Mouse (Mus musculus) embryonic facial prominence, embryonic 11.5 days (tissue): ENCODE measurements around the gene Neurod1. TPM values are rescaled to one million over a fixed set of nuclear protein-coding genes. Genes with fewer than 3 reads are reported as not detected.

ENCODE experiments used
- ATAC-seq: fragments of 200-750 bp; cut with Nextera tagmentation; replicated peaks from 2 replicates; pipeline ENCODE4 v1.8.0; 2017; ENCODE audit warnings: low read depth; ENCODE audit not compliant: insufficient number of reproducible peaks, low FRiP score, low TSS enrichment
- DNase-seq: peaks from one replicate; pipeline ENCODE4 v3.0.0-alpha.2; 2015; ENCODE audit warnings: low spot score
- H3K27ac ChIP-seq: fragments of 300-500 bp; sonication (generic); replicated peaks from 2 replicates; pipeline ENCODE4 v1.5.1; 2014; ENCODE audit warnings: mild to moderate bottlenecking, low read depth, low read length, control low read depth
- H3K27me3 ChIP-seq: fragments of 300-500 bp; sonication (generic); 2 replicates; pipeline ENCODE4 v1.6.1; 2014; ENCODE audit warnings: mild to moderate bottlenecking, low read length, moderate library complexity, mixed read lengths; ENCODE audit not compliant: control insufficient read depth, insufficient read depth
- H3K36me3 ChIP-seq: fragments of 300-500 bp; sonication (generic); replicated peaks from 2 replicates; pipeline ENCODE4 v1.6.1; 2014; ENCODE audit warnings: low read depth, mild to moderate bottlenecking, low read length, moderate library complexity, mixed read lengths; ENCODE audit not compliant: control insufficient read depth, insufficient read depth
- H3K4me1 ChIP-seq: fragments of 300-500 bp; sonication (generic); 2 replicates; pipeline ENCODE4 v1.6.1; 2014; ENCODE audit warnings: low read length, mixed read lengths; ENCODE audit not compliant: control insufficient read depth, insufficient read depth
- H3K4me2 ChIP-seq: fragments of 300-500 bp; sonication (generic); 2 replicates; pipeline ENCODE4 v1.6.1; 2014; ENCODE audit warnings: low read depth, mild to moderate bottlenecking, control low read depth, low read length, moderate library complexity
- H3K4me3 ChIP-seq: fragments of 300-500 bp; sonication (generic); 2 replicates; pipeline ENCODE4 v1.5.1; 2014; ENCODE audit warnings: low read depth, low read length, control low read depth
- H3K9ac ChIP-seq: fragments of 300-500 bp; sonication (generic); replicated peaks from 2 replicates; pipeline ENCODE4 v1.6.1; 2014; ENCODE audit warnings: mild to moderate bottlenecking, control low read depth, low read length
- H3K9me3 ChIP-seq: fragments of 300-500 bp; sonication (generic); replicated peaks from 2 replicates; pipeline ENCODE4 v1.6.1; 2016; ENCODE audit warnings: mild to moderate bottlenecking, low read length, inconsistent platforms, mixed read lengths; ENCODE audit not compliant: control insufficient read depth
- WGBS: fragments of 180-500 bp; shearing (Covaris S2); extraction: QIAGEN DNeasy Blood & Tissue Kit; methylation state at CpG from one replicate; pipeline ENCODE4 v1.1.7; 2014; 5-methylcytosine and 5-hydroxymethylcytosine counted together
- polyA plus RNA-seq: library from polyadenylated mRNA; unstranded; fragments of >200 nt; fragmentation: Nextera tagmentation; extraction: Ambion mirVana; gene quantifications from 2 replicates; pipeline ENCODE4 v1.2.1, GENCODE M21; 2014

Gene Neurod1
- polyA plus RNA-seq, 1 experiment from 2014 or later = 23.6 TPM

DNA sequence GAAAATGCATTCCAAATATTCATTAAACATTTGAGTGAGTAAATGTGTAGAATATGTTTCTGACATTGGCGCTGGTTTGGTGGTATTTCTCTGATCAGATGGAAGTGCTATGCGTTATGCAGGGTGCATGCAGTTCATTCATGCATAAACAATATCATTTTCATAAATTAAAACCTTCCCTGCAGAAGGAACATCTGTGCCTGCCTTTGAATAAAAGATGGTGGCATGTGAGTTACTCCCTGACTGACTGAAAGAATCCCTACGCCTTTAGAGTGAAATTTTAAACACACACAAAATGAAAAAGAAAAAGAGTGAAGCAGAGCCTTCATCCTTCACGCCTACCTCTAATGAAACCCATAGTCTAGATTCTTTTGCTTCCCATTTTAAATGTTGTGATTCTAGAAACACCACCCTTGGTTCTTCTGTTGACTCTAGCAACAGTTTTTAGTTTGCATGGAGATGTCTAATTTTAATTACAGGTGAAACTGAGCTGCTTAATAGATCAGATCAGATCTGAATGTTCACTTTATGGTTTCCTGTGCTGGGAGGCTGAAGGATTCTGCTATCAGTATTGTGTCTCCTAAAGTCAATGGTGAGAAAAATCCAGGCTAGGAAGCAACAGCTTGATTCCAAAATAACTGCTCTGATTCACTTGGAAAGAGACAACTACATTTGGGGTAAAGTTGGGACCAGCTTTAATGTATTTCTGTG is 5.7 kb downstream of the Neurod1 start:
- H3K4me2 ChIP-seq = no peak overlapping the region
- H3K4me3 ChIP-seq = no peak overlapping the region
- peaks cover 17% of the 10 kb centered on the region for H3K27me3 ChIP-seq
- no peak for ATAC-seq
- no peaks in the 10 kb centered on the region for H3K36me3 ChIP-seq
- no peaks in the 10 kb centered on the region for H3K9me3 ChIP-seq
- H3K4me1 ChIP-seq = no peaks in the 10 kb centered on the region
- 64% methylated on average over 4 of the region's 4 CpGs for WGBS
- no peak for DNase-seq
- no peak overlapping the region for H3K27ac ChIP-seq
- H3K9ac ChIP-seq = no peak overlapping the region

DNA sequence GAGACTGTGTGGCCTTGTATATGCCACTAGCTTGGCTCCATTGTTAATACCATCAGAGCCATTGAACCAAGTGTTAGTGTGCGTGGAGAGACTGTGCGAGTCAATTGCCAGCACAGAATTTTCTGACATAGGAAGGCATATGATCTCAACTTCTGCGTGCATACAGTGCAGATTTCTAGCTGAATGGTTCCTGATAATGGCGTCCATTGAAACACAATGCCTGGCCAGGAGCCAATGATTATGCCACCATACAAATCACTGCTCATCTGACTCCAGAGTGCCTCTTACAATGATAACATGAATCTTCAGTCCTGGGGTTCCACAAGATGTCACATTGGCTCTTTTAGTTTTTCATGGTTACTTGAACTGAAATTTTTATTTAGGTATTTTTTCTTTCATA is 7.2 kb downstream of the Neurod1 start:
- Histone ChIP-seq H3K36me3 (no peaks in the 10 kb centered on the region), H3K9me3 (no peaks in the 10 kb centered on the region), H3K27me3 (peaks cover 2% of the 10 kb centered on the region), H3K9ac (no peak overlapping the region), H3K27ac (no peak overlapping the region), H3K4me3 (no peak overlapping the region), H3K4me1 (no peaks in the 10 kb centered on the region), H3K4me2 (no peak overlapping the region)
- WGBS = 70% methylated on average over 4 of the region's 4 CpGs
- ATAC-seq = no peak
- DNase-seq = no peak

DNA sequence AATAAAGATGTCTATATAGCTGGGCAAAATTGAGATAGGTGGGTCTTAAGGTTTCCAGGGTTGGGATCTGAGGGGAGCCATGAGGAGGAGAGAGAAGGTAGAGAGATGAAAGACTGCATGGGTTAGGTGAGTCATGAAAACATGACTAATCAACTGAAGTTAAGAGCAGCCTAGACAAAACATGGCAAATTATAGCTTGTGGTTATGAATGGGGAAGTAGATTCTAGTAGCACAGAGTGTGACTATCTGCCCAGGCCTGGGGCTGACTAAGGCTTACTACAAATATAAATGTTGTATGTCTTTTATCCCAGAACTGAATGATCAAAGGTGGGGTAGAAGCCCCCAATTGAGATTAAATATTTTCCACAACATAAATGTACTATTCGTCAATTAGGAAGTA is 9.4 kb downstream of the Neurod1 start:
- no peak overlapping the region for H3K4me3 ChIP-seq
- H3K4me1 ChIP-seq = no peaks in the 10 kb centered on the region
- no peaks in the 10 kb centered on the region for H3K27me3 ChIP-seq
- DNase-seq = no peak
- H3K27ac ChIP-seq = no peak overlapping the region
- ATAC-seq = no peak
- H3K4me2 ChIP-seq = no peak overlapping the region
- no peak overlapping the region for H3K9ac ChIP-seq
- no peaks in the 10 kb centered on the region for H3K9me3 ChIP-seq
- 71% methylated on average over 1 of the region's 1 CpGs for WGBS
- no peaks in the 10 kb centered on the region for H3K36me3 ChIP-seq

DNA sequence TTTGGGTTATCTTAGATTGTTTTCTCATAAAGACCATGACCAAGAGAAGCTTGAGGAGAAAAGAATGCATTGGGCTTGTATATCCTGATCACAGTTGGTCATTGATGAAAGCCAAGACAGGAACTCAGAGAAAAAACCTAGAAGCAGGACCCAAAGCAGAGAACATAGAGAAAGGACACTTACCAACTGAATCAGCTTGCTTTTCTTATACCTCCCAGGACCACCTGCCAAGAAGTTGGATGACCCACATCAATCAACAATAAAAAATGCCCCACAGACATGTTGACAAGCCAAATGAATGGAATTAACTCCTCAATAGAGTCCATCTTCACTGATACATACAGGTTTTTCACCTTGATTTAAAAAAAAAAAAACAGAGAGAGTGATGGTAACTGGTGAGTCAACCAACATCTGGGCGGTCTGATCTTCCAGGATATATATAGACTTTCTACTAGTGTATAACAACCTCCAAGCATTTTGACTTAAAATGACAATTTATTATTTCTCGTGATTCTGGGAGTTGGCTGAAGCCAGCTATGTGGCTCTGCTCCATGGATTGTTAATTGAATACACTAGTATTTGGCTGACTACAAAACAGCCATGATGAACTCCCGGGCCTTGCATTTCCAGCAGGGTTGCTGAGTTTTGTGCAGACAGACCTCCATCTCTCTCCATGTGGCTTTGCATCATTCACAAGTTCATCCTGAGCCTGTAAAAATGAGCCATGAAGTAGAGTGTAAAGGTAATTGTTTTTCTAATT is 12.5 kb downstream of the Neurod1 start:
- no peak for ATAC-seq
- DNase-seq = no peak
- WGBS = 79% methylated on average over 3 of the region's 3 CpGs

DNA sequence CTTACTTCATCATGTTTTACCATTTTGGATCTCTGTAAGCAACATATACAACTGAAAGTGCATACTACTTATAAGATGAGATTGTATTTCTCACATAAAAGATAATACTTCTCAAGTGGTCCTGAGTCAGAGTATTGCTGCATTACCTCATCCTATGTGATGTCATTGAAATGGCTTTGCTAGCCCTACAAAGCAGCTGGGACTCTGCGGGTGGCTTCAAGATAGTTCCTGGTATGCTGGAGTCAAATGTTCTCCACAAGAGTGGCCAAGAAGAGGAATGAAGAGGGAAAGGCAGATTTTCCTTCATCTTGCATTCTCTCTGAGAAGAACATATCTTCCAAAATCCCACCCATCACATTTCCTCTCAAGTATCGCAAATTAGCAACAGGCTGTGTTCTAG is 13.2 kb downstream of the Neurod1 start:
- Histone ChIP-seq H3K4me1 (no peaks in the 10 kb centered on the region), H3K4me3 (no peak overlapping the region), H3K27me3 (no peaks in the 10 kb centered on the region), H3K9ac (no peak overlapping the region), H3K27ac (no peak overlapping the region), H3K9me3 (no peaks in the 10 kb centered on the region), H3K36me3 (no peaks in the 10 kb centered on the region), H3K4me2 (no peak overlapping the region)
- ATAC-seq = no peak
- no peak for DNase-seq
- WGBS = 90% methylated on average over 2 of the region's 2 CpGs

More for the DNA sequence above, 12.5 kb downstream of the Neurod1 start:
- Histone ChIP-seq H3K9me3 (no peaks in the 10 kb centered on the region), H3K4me1 (no peaks in the 10 kb centered on the region), H3K9ac (no peak overlapping the region), H3K27me3 (no peaks in the 10 kb centered on the region), H3K36me3 (no peaks in the 10 kb centered on the region), H3K27ac (no peak overlapping the region), H3K4me2 (no peak overlapping the region), H3K4me3 (no peak overlapping the region)

DNA sequence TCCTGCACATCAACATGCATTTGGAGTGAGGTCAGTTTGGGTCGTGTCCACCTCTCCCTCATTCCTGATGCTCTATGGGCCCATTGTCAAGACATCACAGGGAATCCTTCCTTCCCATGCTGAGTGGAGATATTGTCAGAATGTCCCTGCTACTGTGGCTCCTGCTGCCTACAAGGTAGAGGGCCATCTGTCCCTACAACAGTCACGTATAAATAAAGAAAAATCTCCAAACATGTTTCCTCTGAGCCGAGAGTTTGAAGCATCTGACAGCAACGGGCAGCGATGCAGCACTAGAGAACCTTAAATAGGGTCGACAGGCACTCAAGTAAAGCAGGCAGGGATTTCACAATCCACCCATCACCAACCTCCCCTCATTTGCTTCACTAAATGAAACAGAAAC is 13.6 kb downstream of the Neurod1 start:
- no peak for DNase-seq
- H3K9ac ChIP-seq = no peak overlapping the region
- H3K4me2 ChIP-seq = no peak overlapping the region
- H3K4me3 ChIP-seq = no peak overlapping the region
- ATAC-seq = no peak
- no peaks in the 10 kb centered on the region for H3K4me1 ChIP-seq
- H3K27me3 ChIP-seq = no peaks in the 10 kb centered on the region
- H3K36me3 ChIP-seq = no peaks in the 10 kb centered on the region
- no peak overlapping the region for H3K27ac ChIP-seq
- WGBS = 76% methylated on average over 6 of the region's 6 CpGs
- H3K9me3 ChIP-seq = no peaks in the 10 kb centered on the region

DNA sequence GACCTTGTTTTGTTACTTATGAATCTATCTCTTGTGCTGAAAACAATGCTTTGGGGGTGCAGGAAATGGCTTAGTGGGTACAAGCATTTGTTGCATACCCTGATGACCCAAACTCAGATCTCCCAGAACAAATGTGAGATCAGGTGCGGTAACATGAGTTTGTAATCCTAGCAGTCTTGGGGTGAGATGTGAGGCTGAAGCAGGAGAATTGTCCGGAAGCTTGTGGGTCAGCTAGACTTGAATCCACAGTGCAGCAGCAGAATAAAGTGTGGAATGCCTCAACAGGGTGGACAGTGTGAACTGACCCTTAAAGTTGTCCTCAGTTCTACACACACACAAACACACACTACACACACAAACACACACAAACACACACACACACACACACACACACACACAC is 14.3 kb downstream of the Neurod1 start:
- H3K9me3 ChIP-seq = no peaks in the 10 kb centered on the region
- WGBS = 91% methylated on average over 2 of the region's 2 CpGs
- no peak overlapping the region for H3K4me3 ChIP-seq
- H3K4me1 ChIP-seq = no peaks in the 10 kb centered on the region
- no peak overlapping the region for H3K4me2 ChIP-seq
- no peaks in the 10 kb centered on the region for H3K27me3 ChIP-seq
- no peak overlapping the region for H3K9ac ChIP-seq
- H3K36me3 ChIP-seq = no peaks in the 10 kb centered on the region
- H3K27ac ChIP-seq = no peak overlapping the region
- ATAC-seq = no peak
- DNase-seq = no peak

DNA sequence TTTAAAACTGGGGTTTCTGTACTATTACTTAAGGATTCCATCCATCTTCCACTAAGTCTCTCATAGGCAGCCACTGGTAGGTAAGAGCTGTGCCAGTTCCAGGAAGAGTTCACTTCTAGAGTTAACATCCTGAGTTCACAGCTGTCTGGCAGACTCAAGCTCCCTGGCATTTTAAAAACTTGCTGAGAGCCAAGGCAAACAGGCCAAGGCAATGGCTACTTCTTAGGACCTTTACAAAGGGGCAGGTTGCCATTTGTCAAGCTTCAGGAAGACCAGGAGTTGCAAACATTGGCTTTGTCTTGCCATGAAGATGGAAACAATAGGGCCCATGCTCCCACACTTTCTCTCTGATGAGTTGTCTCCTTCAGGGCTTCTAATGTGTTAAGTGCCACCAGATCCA is 26.5 kb downstream of the Neurod1 start:
- no peaks in the 10 kb centered on the region for H3K4me1 ChIP-seq
- no peak overlapping the region for H3K4me2 ChIP-seq
- no peak overlapping the region for H3K9ac ChIP-seq
- no peaks in the 10 kb centered on the region for H3K27me3 ChIP-seq
- no peaks in the 10 kb centered on the region for H3K36me3 ChIP-seq
- no peak overlapping the region for H3K4me3 ChIP-seq
- H3K9me3 ChIP-seq = no peaks in the 10 kb centered on the region
- no peak overlapping the region for H3K27ac ChIP-seq
- ATAC-seq (no peak), DNase-seq (no peak)
